Comparison of ENCODE assay signal across 8 mouse cellular contexts in the genomic region with DNA sequence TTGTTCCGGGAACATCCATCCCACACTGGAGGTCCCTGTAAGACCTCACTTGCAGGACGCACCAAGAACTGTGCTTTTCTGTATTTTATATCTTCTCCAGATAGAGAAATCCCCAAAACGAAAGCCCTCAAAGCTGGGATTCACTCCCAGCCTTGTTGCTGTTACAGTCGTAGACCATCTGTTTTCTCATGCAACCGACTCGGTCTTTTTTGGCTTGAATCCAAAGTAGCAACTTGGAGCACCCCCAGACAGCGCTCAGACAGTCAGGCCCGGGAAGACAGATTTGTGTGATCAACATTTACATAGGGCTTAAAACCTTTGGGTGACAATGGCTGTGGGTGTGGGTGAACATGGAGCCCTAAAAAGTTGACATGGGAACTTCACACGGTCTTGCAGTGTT. TPM values are rescaled to one million over a fixed set of nuclear protein-coding genes. Genes with fewer than 3 reads are reported as not detected.
DNase-seq lines count a peak whose midpoint lies in the region; ATAC-seq and TF ChIP-seq lines count a peak whose summit lies in the region.

No protein-coding gene starts in this region.

- H3K27ac ChIP-seq in forebrain, embryonic 14.5 days (ENCODE audit: low read depth, low read length) = peak overlapping the region; percentile 66; the same call in 1 of the 2 replicates
- H3K27ac ChIP-seq in forebrain, embryonic 11.5 days (ENCODE audit: low read depth, low read length) = no peak overlapping the region
- peak overlapping the region; percentile 90 for H3K27ac ChIP-seq in thymus, adult 2 months (ENCODE audit: control insufficient read depth, insufficient read depth, low read length)
- peak overlapping the region; percentile 94 for H3K27ac ChIP-seq in intestine, embryonic 16.5 days (ENCODE audit: low read length)
- peak overlapping the region; percentile 74 for H3K27ac ChIP-seq in liver, embryonic 13.5 days

- TF ChIP-seq POLR2A in thymus, adult 2 months (IDR thresholded peaks at IDR 0.05; ENCODE audit: control insufficient read depth, extremely low read depth, insufficient read depth, low read length, poor library complexity) = no peak

- H3K4me1 ChIP-seq in forebrain, embryonic 14.5 days (ENCODE audit: control insufficient read depth, insufficient read depth, low read length) = peaks cover 12% of the 10 kb centered on the region
- H3K4me1 ChIP-seq in forebrain, embryonic 11.5 days (replicated peaks; ENCODE audit: control insufficient read depth, insufficient read depth, low read length) = no peaks in the 10 kb centered on the region
- peaks cover 35% of the 10 kb centered on the region for H3K4me1 ChIP-seq in thymus, adult 2 months (replicated peaks; ENCODE audit: control insufficient read depth, insufficient read depth, low read length)
- peaks cover 41% of the 10 kb centered on the region for H3K4me1 ChIP-seq in intestine, embryonic 16.5 days (ENCODE audit: control insufficient read depth, insufficient read depth, low read length)
- H3K4me1 ChIP-seq in liver, embryonic 13.5 days (replicated peaks) = peaks cover 59% of the 10 kb centered on the region

- TF ChIP-seq CTCF in thymus, adult 2 months (IDR thresholded peaks at IDR 0.05; ENCODE audit: borderline replicate concordance, control insufficient read depth, extremely low read depth, insufficient read depth, low read length, poor library complexity) = no peak

- H3K4me2 ChIP-seq in forebrain, embryonic 14.5 days (ENCODE audit: low read length) = no peak overlapping the region
- H3K4me2 ChIP-seq in forebrain, embryonic 11.5 days (ENCODE audit: low read depth, low read length, severe bottlenecking) = no peak overlapping the region
- H3K4me2 ChIP-seq in intestine, embryonic 16.5 days (ENCODE audit: low read depth, low read length) = peak overlapping the region; percentile 21; the same call in 1 of the 2 replicates
- peak overlapping the region; percentile 66 for H3K4me2 ChIP-seq in liver, embryonic 13.5 days

- 54% methylated on average over 9 of the region's 9 CpGs for WGBS in forebrain, embryonic 14.5 days
- 90% methylated on average over 9 of the region's 9 CpGs for WGBS in forebrain, embryonic 11.5 days
- WGBS in thymus, adult 2 months = 12% methylated on average over 9 of the region's 9 CpGs
- WGBS in intestine, embryonic 16.5 days = 29% methylated on average over 9 of the region's 9 CpGs
- 55% methylated on average over 9 of the region's 9 CpGs for WGBS in liver, embryonic 13.5 days (ENCODE audit: insufficient replicate concordance)

- H3K9me3 ChIP-seq in forebrain, embryonic 14.5 days (replicated peaks; ENCODE audit: control insufficient read depth, low read length) = no peaks in the 10 kb centered on the region
- no peaks in the 10 kb centered on the region for H3K9me3 ChIP-seq in forebrain, embryonic 11.5 days (ENCODE audit: control insufficient read depth, low read length)
- H3K9me3 ChIP-seq in intestine, embryonic 16.5 days (ENCODE audit: control insufficient read depth, low read length) = no peaks in the 10 kb centered on the region
- H3K9me3 ChIP-seq in liver, embryonic 13.5 days (replicated peaks) = no peaks in the 10 kb centered on the region

- H3K4me3 ChIP-seq in forebrain, embryonic 14.5 days (ENCODE audit: low read depth, low read length) = no peak overlapping the region
- no peak overlapping the region for H3K4me3 ChIP-seq in forebrain, embryonic 11.5 days (ENCODE audit: low read depth, low read length)
- peak overlapping the region; percentile 53 for H3K4me3 ChIP-seq in thymus, adult 2 months (ENCODE audit: control insufficient read depth, insufficient read depth, low read length)
- no peak overlapping the region for H3K4me3 ChIP-seq in intestine, embryonic 16.5 days (ENCODE audit: low read length)
- H3K4me3 ChIP-seq in liver, embryonic 13.5 days (replicated peaks) = 0 out of 2 replicates have a peak overlapping the region, but pooled peaks have one; percentile 36

- H3K9ac ChIP-seq in forebrain, embryonic 14.5 days (ENCODE audit: low read length) = no peak overlapping the region
- no peak overlapping the region for H3K9ac ChIP-seq in forebrain, embryonic 11.5 days (ENCODE audit: low read length)
- H3K9ac ChIP-seq in intestine, embryonic 16.5 days (ENCODE audit: low read depth, low read length) = peak overlapping the region; percentile 7; the same call in 1 of the 2 replicates
- peak overlapping the region; percentile 60; the same call in 1 of the 2 replicates for H3K9ac ChIP-seq in liver, embryonic 13.5 days

- ATAC-seq in forebrain, embryonic 14.5 days = peak; percentile 87
- ATAC-seq in forebrain, embryonic 11.5 days (replicated peaks; ENCODE audit: low FRiP score) = no peak
- ATAC-seq in intestine, embryonic 16.5 days = peak; percentile 17
- no peak for ATAC-seq in liver, embryonic 13.5 days (ENCODE audit: low read depth)

- no peaks in the 10 kb centered on the region for H3K36me3 ChIP-seq in forebrain, embryonic 14.5 days (ENCODE audit: control insufficient read depth, insufficient read depth, low read length)
- H3K36me3 ChIP-seq in forebrain, embryonic 11.5 days (ENCODE audit: control insufficient read depth, insufficient read depth, low read length) = no peaks in the 10 kb centered on the region
- H3K36me3 ChIP-seq in thymus, adult 2 months (ENCODE audit: control insufficient read depth, insufficient read depth, low read length) = no peaks in the 10 kb centered on the region
- no peaks in the 10 kb centered on the region for H3K36me3 ChIP-seq in intestine, embryonic 16.5 days (ENCODE audit: control insufficient read depth, insufficient read depth, low read length)
- no peaks in the 10 kb centered on the region for H3K36me3 ChIP-seq in liver, embryonic 13.5 days

- DNase-seq in forebrain, embryonic 14.5 days (ENCODE audit: low spot score) = peak; percentile 88
- DNase-seq in forebrain, embryonic 11.5 days (ENCODE audit: low spot score) = no peak
- DNase-seq in thymus, adult 2 months = peak; percentile 28
- no peak for DNase-seq in thymus, adult 18-20 months
- no peak for DNase-seq in liver, embryonic 13.5 days
- no peak for DNase-seq in adrenal gland, postnatal 10 days
- DNase-seq in urinary bladder, postnatal 36 days (ENCODE audit: low spot score in 2 of 2) = no peak

- no peaks in the 10 kb centered on the region for H3K27me3 ChIP-seq in forebrain, embryonic 14.5 days (replicated peaks; ENCODE audit: control insufficient read depth, insufficient read depth, low read length)
- H3K27me3 ChIP-seq in forebrain, embryonic 11.5 days (ENCODE audit: control insufficient read depth, insufficient read depth, low read length) = no peaks in the 10 kb centered on the region
- H3K27me3 ChIP-seq in thymus, adult 2 months (ENCODE audit: control insufficient read depth, insufficient read depth, low read length) = no peaks in the 10 kb centered on the region
- H3K27me3 ChIP-seq in intestine, embryonic 16.5 days (replicated peaks; ENCODE audit: control insufficient read depth, insufficient read depth, low read length) = no peaks in the 10 kb centered on the region
- H3K27me3 ChIP-seq in liver, embryonic 13.5 days = no peaks in the 10 kb centered on the region

RNA-seq across cellular contexts. Expression of a gene that starts 59.1 kb away (rescaled TPM):
- polyA plus RNA-seq in forebrain, embryonic 14.5 days (2014; fragmentation: Nextera tagmentation; extraction: Ambion mirVana) = 19.3 and 24.3 TPM in 2 replicates
- polyA plus RNA-seq in forebrain, embryonic 11.5 days (2014; fragmentation: Nextera tagmentation; extraction: Ambion mirVana) = 39.4 and 40.9 TPM in 2 replicates
- 175 and 197 TPM in 2 replicates for polyA plus RNA-seq in thymus, adult 2 months (2012; rRNA removed)
- polyA plus RNA-seq in intestine, embryonic 16.5 days (2015; fragmentation: Nextera tagmentation; extraction: Ambion mirVana) = 68.1 and 71.9 TPM in 2 replicates
- polyA plus RNA-seq in liver, embryonic 13.5 days (2015; fragmentation: Nextera tagmentation; extraction: Ambion mirVana) = 73.2 and 78.4 TPM in 2 replicates
- total RNA-seq in adrenal gland, postnatal 10 days (2021) = 10 to 100 TPM; 77.3 to 79.8 TPM

Comparison
In these comparisons a context has a peak if more than half of its experiments do, and no peak if none do; other contexts are left out.
1. ATAC-seq: peak in forebrain, embryonic 14.5 days (single experiment) and intestine, embryonic 16.5 days (single experiment); none in forebrain, embryonic 11.5 days (single experiment) and liver, embryonic 13.5 days (single experiment).
2. DNase-seq: peak in forebrain, embryonic 14.5 days (single experiment) and thymus, adult 2 months (single experiment); none in forebrain, embryonic 11.5 days (single experiment), thymus, adult 18-20 months (0 of 2), liver, embryonic 13.5 days (single experiment), adrenal gland, postnatal 10 days (single experiment) and urinary bladder, postnatal 36 days (0 of 2).
3. H3K4me2 ChIP-seq: peak in intestine, embryonic 16.5 days (single experiment) and liver, embryonic 13.5 days (single experiment); none in forebrain, embryonic 14.5 days (single experiment) and forebrain, embryonic 11.5 days (single experiment).
4. H3K4me3 ChIP-seq: peak in thymus, adult 2 months (single experiment) and liver, embryonic 13.5 days (single experiment); none in forebrain, embryonic 14.5 days (single experiment), forebrain, embryonic 11.5 days (single experiment) and intestine, embryonic 16.5 days (single experiment).
5. H3K9ac ChIP-seq: peak in intestine, embryonic 16.5 days (single experiment) and liver, embryonic 13.5 days (single experiment); none in forebrain, embryonic 14.5 days (single experiment) and forebrain, embryonic 11.5 days (single experiment).